Comparison of ENCODE assay signal across 7 mouse cellular contexts in genomic region chr6:142514912-142515311, GRCm38 (mm10). TPM values are rescaled to one million over a fixed set of nuclear protein-coding genes. Genes with fewer than 3 reads are reported as not detected.
DNase-seq lines count a peak whose midpoint lies in the region; ATAC-seq lines count a peak whose summit lies in the region.

No protein-coding gene starts in this region.

- DNase-seq in liver = peak; percentile 40
- DNase-seq in liver, embryonic 11.5 days (ENCODE audit: low spot score) = no peak
- peak; percentile 87 for DNase-seq in brain, adult 2 months (ENCODE audit: low read depth, low spot score)
- DNase-seq in embryo, embryonic 11 days = peak; percentile 55
- peak; percentile 77 for DNase-seq in layer of hippocampus, adult 9-11 months
- peak; percentile 14 for DNase-seq in lung, postnatal 25 days (ENCODE audit: low spot score)
- DNase-seq in spleen, postnatal 14 days (ENCODE audit: low spot score in 2 of 2) = no peak

- H3K27ac ChIP-seq in liver, embryonic 11.5 days (ENCODE audit: low read depth, low read length) = no peak overlapping the region

- H3K4me2 ChIP-seq in liver, embryonic 11.5 days = no peak overlapping the region

- H3K4me1 ChIP-seq in liver, embryonic 11.5 days (replicated peaks; ENCODE audit: control insufficient read depth, insufficient read depth, low read length) = 0 out of 2 replicates have a peak, but pooled peaks cover 2% of the 10 kb centered on the region

- no peaks in the 10 kb centered on the region for H3K9me3 ChIP-seq in liver, embryonic 11.5 days (ENCODE audit: control insufficient read depth, low read length)

- ATAC-seq in liver, embryonic 11.5 days (replicated peaks; ENCODE audit: low FRiP score) = no peak

- H3K4me3 ChIP-seq in liver, embryonic 11.5 days (ENCODE audit: low read depth, low read length) = no peak overlapping the region

- WGBS in liver, embryonic 11.5 days = 4% methylated on average over 10 of the region's 10 CpGs

- no peak overlapping the region for H3K9ac ChIP-seq in liver, embryonic 11.5 days (ENCODE audit: low read depth, low read length)

- no peaks in the 10 kb centered on the region for H3K36me3 ChIP-seq in liver, embryonic 11.5 days (ENCODE audit: control insufficient read depth, insufficient read depth, low read length)

- H3K27me3 ChIP-seq in liver, embryonic 11.5 days (replicated peaks; ENCODE audit: control insufficient read depth, insufficient read depth, low read length) = peaks cover 8% of the 10 kb centered on the region; the same call in 1 of the 2 replicates

RNA-seq across cellular contexts. Expression of gene Ldhb, which starts 7.2 kb away (rescaled TPM):
- polyA plus RNA-seq in liver, embryonic 11.5 days (2014; fragmentation: Nextera tagmentation; extraction: Ambion mirVana) = 130 and 135 TPM in 2 replicates

RNA-seq across cellular contexts. Expression of gene Gys2, which starts 42.0 kb away (rescaled TPM):
- polyA plus RNA-seq in liver, embryonic 11.5 days (2014; fragmentation: Nextera tagmentation; extraction: Ambion mirVana) = 21.3 and 23.8 TPM in 2 replicates

RNA-seq across cellular contexts. Expression of gene Kcnj8, which starts 56.5 kb away (rescaled TPM):
- polyA plus RNA-seq in liver, embryonic 11.5 days (2014; fragmentation: Nextera tagmentation; extraction: Ambion mirVana) = 2.7 and 3.9 TPM in 2 replicates

Comparison
In these comparisons a context has a peak if more than half of its experiments do, and no peak if none do; other contexts are left out.
1. DNase-seq: peak in liver (single experiment), brain, adult 2 months (single experiment), embryo, embryonic 11 days (single experiment), layer of hippocampus, adult 9-11 months (single experiment) and lung, postnatal 25 days (single experiment); none in liver, embryonic 11.5 days (single experiment) and spleen, postnatal 14 days (0 of 2).